Mouse (Mus musculus): ENCODE measurements around the gene Wdr95.
A peak's percentile ranks its signal among the peaks of the same experiment; 100 is the strongest.

- TF ChIP-seq CTCF (IDR thresholded peaks at IDR 0.05; ENCODE audit: low read depth): peak; percentile 41; the same call in 1 of the 2 replicates
- no peak for TF ChIP-seq EP300 (IDR thresholded peaks at IDR 0.05; ENCODE audit: low read depth)
Observed at GRCm38 (mm10) chr5:149661428-149661827, 132.9 kb downstream of the Wdr95 start.

All from liver, embryonic 14.5 days (tissue).